Mouse (Mus musculus): ENCODE results near the gene Dgki. TPM values are rescaled to one million over a fixed set of nuclear protein-coding genes. Genes with fewer than 3 reads are reported as not detected.
A peak's percentile ranks its signal among the peaks of the same experiment; 100 is the strongest.

Gene Dgki
- total RNA-seq, 2 experiments from 2014 or later = 90.5 to 91.1 TPM

DNA sequence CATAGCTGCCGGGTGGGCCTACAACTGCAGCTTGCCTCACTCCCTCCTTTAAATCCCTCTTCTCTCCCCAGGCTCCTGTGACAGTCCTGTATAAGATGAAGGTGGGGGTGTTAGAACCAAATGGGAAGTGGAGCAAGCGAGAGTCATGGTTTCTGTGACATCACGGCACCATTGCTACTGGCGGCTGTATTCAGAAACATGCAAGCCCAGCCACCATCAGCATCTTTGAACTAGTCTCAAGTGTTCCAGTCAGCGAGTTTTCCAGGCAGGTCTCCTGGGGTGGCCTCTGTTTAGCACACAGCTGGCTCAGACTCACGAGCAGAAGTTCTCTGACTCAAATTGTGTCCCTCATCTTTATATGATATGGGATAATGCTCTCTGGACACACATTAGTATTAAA is 68.8 kb downstream of the Dgki start:
- TF ChIP-seq CTCF (IDR thresholded peaks at IDR 0.05) = no peak
- intact Hi-C loops (cut with DNase I) = no loop called here
- H3K27ac ChIP-seq = no peak overlapping the region

DNA sequence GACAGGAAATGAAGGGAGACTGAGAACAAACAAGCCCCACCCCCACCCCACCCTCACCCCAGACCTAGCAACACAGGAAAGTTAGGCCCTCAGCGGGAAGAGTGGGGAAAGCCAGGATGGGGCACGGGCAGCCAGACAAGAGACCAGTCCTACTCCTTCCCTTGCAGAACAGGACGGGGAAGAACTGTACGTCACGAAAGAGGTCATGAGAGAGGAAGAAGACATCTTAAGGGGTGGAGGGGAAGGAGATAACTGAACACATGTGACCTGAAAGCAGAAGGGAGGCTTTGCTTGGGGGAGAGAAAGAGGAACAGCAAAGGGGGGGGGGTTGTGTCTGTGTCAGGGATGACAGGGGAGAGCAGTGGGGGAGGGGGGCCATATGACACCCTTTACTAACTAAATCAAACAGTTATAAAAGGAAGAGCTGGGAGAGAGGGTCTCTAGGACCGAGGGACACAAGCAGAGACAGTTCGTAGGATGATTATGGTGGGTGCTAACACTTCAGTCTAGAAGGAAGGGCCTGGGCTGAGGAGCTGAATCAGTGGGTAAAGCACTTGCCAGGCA is 77.0 kb downstream of the Dgki start:
- DNase-seq (ENCODE audit: extremely low spot score in 1 of 2, low spot score in 2 of 2) = no peak
- intact Hi-C loops (cut with DNase I) = no loop called here

More for the DNA sequence above, 68.8 kb downstream of the Dgki start:
- no peak for DNase-seq (ENCODE audit: extremely low spot score in 1 of 2, low spot score in 2 of 2)
- no peak overlapping the region for H3K4me3 ChIP-seq

DNA sequence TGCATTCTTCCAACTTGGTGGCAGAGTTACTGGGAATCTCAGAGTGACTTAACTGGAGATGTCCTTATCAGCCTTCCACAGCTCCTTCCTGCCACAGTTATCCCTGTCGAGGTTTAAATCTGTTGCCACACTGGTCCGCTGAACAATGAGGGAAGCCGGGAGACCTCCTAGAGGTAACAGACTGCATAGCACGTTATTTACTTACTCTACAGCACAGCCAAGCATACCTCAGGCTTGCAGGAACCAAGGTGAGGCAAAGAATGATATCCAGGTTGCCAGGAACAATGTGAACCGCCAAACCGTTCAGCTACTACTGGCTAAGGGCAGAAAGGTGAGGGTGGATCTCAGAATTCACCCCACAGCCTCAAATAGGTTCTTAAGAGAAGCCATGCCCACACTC is 78.0 kb downstream of the Dgki start:
- intact Hi-C loops (cut with DNase I) = no loop called here
- DNase-seq (ENCODE audit: extremely low spot score in 1 of 2, low spot score in 2 of 2) = no peak
- Histone ChIP-seq H3K4me3 (no peak overlapping the region), H3K27ac (no peak overlapping the region)
- peak; percentile 1 for TF ChIP-seq CTCF (IDR thresholded peaks at IDR 0.05)

More for the DNA sequence above, 77.0 kb downstream of the Dgki start:
- H3K27ac ChIP-seq = no peak overlapping the region
- TF ChIP-seq CTCF (IDR thresholded peaks at IDR 0.05) = no peak
- H3K4me3 ChIP-seq = no peak overlapping the region

DNA sequence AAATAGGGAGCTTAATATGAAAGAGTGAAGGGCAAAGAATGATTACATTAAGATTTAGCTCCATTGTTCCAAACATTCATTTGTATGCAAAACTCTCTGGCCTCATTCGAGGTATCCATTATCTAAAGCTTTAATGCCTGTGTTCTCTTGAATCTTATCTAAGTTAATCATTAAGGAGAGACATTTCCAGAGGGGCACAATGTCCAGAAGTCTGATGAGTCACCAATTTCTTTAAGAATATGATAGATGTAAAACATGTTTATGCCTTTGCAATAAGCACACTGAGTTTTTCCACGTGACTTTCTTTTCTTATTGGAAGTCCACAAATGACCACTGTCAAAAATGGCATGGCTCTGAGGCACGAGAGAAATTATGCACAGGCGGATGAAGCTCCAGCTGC is 80.9 kb downstream of the Dgki start:
- intact Hi-C loops (cut with DNase I) = loop anchor here (5.0 to 10.0 kb wide), 2 partner anchors 78 to 226 kb away; partner anchors contain the start of gene Creb3l2
- TF ChIP-seq CTCF (IDR thresholded peaks at IDR 0.05) = no peak
- H3K27ac ChIP-seq = no peak overlapping the region
- no peak overlapping the region for H3K4me3 ChIP-seq
- DNase-seq (ENCODE audit: extremely low spot score in 1 of 2, low spot score in 2 of 2) = no peak

DNA sequence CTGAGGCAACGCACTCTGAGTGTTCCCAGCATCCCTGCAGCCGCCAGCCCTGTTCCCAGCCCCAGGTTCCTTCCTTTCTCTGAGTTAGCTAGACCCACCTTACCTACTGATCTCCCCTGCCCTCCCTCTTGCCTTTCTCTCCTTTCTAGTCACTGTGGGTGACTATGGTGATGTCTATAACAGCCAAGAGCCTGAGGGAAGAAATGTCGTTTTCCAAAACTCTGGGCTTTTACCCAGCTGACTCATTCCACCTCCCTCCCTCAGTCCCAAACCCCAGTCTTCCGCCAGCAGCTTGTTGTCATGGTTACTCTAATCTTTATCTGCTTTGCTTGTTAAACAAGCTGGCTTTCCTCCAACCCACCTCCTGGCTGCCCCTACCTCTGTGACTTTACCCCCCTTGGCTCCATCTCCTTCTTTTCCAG is 83.6 kb downstream of the Dgki start:
- H3K27ac ChIP-seq = peak overlapping the region; percentile 89
- DNase-seq (ENCODE audit: extremely low spot score in 1 of 2, low spot score in 2 of 2) = peak; percentile 60 to 69
- intact Hi-C loops (cut with DNase I) = loop anchor here (2.0 to 10.0 kb wide), 3 partner anchors 81 to 228 kb away; partner anchors contain the start of gene Creb3l2
- peak overlapping the region; percentile 11; the same call in 1 of the 2 replicates for H3K4me3 ChIP-seq
- no peak for TF ChIP-seq CTCF (IDR thresholded peaks at IDR 0.05)

DNA sequence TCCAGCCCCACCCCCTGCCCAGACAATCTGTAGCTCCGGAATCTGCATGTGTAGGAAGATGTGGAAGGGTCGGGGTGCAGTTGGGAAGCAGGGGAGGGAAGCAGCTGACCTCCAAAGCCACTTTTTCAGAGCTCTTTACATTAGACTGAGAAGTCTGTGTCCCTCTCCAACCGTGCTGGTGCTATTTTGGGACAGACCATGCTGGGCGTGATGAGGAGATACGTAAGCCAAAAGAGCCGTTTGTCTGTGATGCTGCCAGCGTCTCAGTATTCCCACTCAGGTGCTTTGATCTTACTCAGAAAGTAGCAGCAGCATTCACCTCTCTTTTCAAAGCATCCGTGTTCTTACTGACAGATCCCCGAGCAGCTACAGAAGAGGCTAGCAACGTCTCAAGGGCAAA is 84.3 kb downstream of the Dgki start:
- H3K4me3 ChIP-seq = no peak overlapping the region
- TF ChIP-seq CTCF (IDR thresholded peaks at IDR 0.05) = no peak
- peak overlapping the region; percentile 89 for H3K27ac ChIP-seq
- intact Hi-C loops (cut with DNase I) = loop anchor here (2.0 to 10.0 kb wide), 3 partner anchors 82 to 229 kb away; partner anchors contain the start of gene Creb3l2
- DNase-seq (ENCODE audit: extremely low spot score in 1 of 2, low spot score in 2 of 2) = peak in 1 of 2 experiments; percentile 29

DNA sequence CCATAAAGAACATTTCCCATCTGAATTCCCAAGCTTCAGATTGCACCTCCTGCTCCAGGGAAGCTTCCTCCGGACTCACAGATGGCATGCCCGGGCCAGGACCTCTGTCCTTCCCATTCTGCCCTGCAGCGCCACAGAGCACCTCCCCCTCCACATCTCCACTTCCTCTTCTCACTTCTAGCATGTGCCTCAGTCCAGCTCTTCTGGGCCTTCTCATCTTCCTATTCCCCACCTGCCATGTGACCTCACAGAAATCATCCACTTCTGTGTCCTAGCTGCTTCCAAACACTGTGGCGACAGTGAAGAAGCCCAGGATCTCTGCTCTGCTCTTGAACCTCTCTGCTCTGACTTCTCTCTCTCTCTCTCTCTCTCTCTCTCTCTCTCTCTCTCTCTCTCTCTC is 87.1 kb downstream of the Dgki start:
- no peak for TF ChIP-seq CTCF (IDR thresholded peaks at IDR 0.05)
- DNase-seq (ENCODE audit: extremely low spot score in 1 of 2, low spot score in 2 of 2) = no peak
- 0 out of 2 replicates have a peak overlapping the region, but pooled peaks have one; percentile 17 for H3K27ac ChIP-seq
- intact Hi-C loops (cut with DNase I) = loop anchor here (5.0 to 10.0 kb wide), 2 partner anchors 116 to 232 kb away; partner anchors contain the start of gene Creb3l2
- no peak overlapping the region for H3K4me3 ChIP-seq

DNA sequence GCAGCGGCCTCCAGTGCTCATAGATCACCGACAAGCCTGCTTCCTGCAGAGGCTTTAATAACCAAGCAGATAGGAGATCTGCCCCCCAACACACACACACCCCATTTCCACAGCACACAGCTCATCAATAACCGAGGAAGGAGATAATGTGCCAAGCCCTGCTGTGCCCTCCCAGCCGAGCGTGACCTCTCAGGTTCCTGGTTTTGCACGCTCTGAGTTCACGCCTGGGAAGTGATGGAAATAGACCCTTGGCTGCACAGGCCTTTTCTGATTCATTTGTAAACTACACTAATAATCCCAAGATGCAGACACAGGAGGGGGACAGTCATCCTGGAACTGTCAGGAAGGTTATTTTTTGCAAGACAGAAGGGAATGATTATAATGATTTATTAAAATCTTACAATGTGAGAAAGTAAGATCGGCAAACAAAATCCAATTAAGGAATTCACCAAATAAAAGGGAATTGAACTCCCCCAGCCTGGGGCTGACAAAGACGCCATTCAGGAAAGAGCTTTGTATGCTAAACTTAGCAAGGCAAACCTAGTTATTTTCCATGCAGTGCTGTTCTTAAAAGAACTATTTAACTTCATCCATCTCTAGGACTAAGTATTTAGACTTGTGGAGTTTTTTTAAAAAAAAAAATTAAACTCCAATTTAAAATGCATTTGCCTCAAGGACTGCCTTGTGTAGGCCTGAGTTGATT is 88.3 kb downstream of the Dgki start:
- H3K27ac ChIP-seq = no peak overlapping the region
- H3K4me3 ChIP-seq = no peak overlapping the region
- TF ChIP-seq CTCF (IDR thresholded peaks at IDR 0.05) = no peak
- no peak for DNase-seq (ENCODE audit: extremely low spot score in 1 of 2, low spot score in 2 of 2)
- intact Hi-C loops (cut with DNase I) = loop anchor here (5.0 to 10.0 kb wide), 2 partner anchors 114 to 233 kb away; partner anchors contain the start of gene Creb3l2

DNA sequence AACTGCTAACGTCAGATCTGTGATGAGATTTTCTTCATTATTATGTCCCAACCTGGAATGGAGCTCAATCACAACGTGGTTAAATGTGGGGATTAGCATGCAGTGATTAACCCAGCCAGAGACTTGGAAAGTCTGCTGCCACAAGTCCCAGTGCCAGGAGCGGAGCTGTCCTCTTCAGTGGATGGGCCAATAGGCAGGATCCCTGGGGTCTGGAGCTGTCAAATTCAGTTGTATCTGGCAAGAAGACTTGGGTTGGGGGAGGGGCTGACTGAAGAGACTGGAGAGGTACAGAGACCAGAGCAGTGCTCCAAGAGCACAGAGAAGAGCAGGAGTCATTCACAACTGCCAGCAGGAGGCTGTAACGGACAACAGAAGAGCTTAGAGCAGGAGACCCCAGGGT is 97.1 kb downstream of the Dgki start:
- no peak for DNase-seq (ENCODE audit: extremely low spot score in 1 of 2, low spot score in 2 of 2)
- intact Hi-C loops (cut with DNase I) = no loop called here
- no peak overlapping the region for H3K27ac ChIP-seq
- no peak overlapping the region for H3K4me3 ChIP-seq
- TF ChIP-seq CTCF (IDR thresholded peaks at IDR 0.05) = no peak

DNA sequence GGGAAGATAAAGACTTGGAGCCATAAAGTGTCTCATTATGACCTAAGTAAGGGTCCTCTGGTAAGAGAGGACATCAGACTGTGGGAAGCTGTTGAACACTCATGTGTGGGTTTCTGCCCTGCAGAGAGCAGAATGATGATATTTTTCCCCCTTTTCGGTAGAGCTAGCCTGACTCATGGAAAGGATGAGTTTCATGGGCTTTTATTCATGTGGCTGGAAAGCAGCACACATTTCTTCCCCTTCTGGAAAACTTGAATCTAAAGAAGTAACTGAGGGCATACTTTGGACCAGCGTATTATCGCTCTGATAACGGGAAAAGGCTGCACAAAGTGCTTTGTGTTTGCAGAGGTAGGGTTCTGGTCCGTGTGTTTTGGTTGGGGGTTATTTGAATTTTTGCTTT is 99.1 kb downstream of the Dgki start:
- intact Hi-C loops (cut with DNase I) = no loop called here
- Histone ChIP-seq H3K27ac (no peak overlapping the region), H3K4me3 (no peak overlapping the region)
- no peak for TF ChIP-seq CTCF (IDR thresholded peaks at IDR 0.05)
- DNase-seq (ENCODE audit: extremely low spot score in 1 of 2, low spot score in 2 of 2) = no peak

DNA sequence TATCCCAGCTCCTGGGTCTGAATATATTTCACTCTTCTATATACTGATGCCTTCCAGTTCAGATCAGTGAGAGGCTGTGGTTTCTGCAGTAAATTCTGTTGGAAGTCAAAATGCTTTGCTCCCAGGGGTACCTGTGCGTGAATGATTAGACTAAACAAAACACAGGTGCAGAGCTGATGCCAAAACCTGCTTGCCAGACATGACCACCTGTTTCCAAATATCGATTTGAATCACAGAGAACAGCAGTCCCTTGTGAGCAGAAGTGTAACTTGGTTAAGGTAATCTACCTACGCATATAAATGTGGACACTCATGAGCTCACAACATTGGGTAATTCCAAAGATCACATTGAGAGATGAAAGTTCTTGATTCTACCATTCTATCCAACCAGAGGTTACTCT is 100.5 kb downstream of the Dgki start:
- H3K27ac ChIP-seq = no peak overlapping the region
- H3K4me3 ChIP-seq = no peak overlapping the region
- no peak for DNase-seq (ENCODE audit: extremely low spot score in 1 of 2, low spot score in 2 of 2)
- no peak for TF ChIP-seq CTCF (IDR thresholded peaks at IDR 0.05)
- intact Hi-C loops (cut with DNase I) = no loop called here

DNA sequence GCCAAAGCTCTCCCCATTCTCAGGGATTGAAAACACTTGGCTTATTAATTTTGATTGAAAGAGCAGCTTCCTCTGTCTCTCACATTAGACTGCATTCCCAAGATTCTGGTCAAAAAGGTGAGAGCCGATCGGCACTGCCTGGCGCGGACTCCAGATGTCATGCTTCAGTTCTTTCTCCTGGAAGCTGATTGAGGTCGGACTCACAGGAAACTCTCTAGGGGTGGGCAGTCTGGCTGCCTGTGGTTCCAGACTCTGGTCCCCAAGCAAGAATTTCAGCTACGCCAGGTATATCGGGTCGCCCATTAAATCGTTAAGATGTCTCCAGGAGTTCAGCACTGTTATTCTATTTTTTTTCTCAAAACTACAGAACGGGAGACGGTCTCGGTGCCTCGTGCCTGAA is 102.2 kb downstream of the Dgki start:
- H3K27ac ChIP-seq = no peak overlapping the region

More for the DNA sequence above, 102.2 kb downstream of the Dgki start:
- no peak for TF ChIP-seq CTCF (IDR thresholded peaks at IDR 0.05)
- H3K4me3 ChIP-seq = no peak overlapping the region
- intact Hi-C loops (cut with DNase I) = no loop called here
- no peak for DNase-seq (ENCODE audit: extremely low spot score in 1 of 2, low spot score in 2 of 2)

All from left cerebral cortex, adult 2 months (tissue).